Mouse (Mus musculus): ENCODE results near the gene Ap5z1.

Ap5z1 gene

DNA sequence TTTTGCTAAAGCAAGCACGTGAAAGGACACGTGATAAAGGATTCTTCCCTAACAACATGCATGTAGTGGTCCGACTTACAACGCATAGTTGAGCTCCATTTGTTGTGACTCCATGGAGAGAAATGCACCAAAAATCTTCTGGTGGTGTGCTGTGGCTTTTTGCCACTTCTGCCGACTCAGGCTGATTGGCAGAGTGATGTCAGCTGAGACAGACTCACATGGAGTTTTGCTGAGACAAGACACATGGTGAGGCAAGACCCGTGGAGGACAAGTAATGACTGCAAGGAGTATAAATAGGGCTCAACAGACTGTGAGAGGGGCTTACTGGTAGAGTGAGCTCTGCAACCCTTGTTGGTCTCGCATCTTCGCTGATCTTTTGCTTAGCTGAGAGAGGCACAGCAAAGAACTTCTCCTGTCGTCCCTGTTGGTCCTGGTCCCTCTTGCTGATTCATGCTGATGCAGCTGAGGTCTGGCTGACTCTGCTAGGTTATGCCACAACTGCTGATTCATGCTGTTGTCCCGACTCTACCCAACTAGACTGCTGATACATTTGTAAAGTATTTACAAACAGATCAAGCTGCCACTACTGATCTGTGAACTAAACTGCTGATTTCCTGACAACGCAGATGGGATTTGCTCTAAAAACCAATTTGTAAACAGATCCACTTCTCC lies 57.6 kb downstream of the Ap5z1 start:
- DNase-seq (ENCODE audit: low spot score), result no peak

DNA sequence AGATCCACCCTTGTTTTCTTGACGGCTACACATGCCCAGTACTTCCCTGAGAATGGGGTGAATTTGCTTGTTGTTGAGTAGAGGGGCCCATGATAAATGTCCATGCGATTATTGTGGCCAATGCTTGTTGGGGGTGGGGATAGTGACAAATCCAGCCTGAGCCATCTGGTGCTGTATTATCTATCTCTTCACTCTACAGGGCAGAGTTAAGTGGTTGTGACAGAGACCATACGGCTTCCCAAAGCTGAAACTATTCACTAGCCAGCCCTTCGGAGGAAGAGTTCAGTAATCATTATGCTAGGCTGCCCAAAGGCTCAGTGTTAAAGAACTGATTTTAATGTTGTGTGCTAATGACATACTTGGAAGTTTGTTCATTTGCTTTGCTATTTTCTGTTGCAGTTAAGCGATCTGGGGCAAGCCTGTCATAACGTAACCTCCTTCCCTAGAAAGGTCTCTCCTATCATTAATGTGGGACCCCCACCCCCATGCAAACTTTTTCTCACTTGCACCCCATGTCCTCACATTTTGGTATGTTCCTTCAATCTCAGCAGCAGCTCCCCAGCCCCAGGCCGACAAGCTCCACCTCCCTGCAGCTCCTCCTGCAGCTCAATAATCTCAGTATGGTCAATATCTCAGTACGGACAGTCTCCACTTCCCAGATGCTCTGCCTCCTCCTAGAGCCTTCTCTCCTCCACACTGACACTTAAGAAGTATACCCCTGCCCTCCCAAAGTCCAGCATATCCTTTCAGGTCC lies 61.1 kb downstream of the Ap5z1 start:
- no peak for DNase-seq (ENCODE audit: low spot score)
